Mouse (Mus musculus): ENCODE data around the gene S100a6. TPM values are rescaled to one million over a fixed set of nuclear protein-coding genes. Genes with fewer than 3 reads are reported as not detected.

The S100a6 gene
- polyA plus RNA-seq, 1 experiment from 2014 or later: 5.7 TPM

DNA sequence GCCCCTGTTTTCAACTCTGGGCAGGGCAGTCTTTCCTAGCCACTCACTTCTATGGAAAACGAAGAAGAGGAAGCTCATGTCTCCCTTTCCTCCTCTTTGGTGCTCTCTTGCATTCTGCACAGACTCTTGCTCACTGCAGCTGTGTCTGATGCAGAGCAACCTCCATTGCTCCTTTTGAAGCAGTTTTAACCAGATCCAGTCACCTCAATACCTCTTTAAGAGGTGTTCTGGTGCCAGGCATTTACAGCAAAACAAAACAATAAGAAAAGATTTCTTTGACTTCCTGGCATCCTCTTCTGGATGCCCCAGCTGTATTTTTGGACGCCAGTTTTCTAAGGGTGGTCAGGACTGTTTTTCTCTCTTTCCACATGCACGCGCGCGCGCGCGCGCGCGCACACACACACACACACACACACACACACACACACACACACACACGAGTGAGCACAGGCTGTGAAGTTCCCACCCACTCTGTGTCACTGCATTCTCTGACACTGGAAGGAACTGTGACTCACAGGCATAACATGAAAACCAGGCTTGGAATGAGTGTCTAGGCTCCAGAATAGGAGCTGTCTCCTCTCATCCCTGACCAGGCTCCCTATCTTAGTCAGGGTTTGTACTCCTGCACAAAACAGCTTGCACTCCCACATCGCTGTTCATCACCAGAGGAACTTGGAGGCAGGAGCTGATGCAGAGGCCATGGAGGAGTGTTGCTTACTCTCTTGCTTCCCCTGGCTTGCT lies 25.2 kb upstream of the S100a6 start:
- 75% methylated on average over 14 of the region's 14 CpGs for WGBS (ENCODE audit: insufficient replicate concordance)
- Histone ChIP-seq H3K9me3 (replicated peaks) (no peaks in the 10 kb centered on the region), H3K27ac (no peak overlapping the region), H3K36me3 (no peaks in the 10 kb centered on the region), H3K9ac (no peak overlapping the region), H3K4me2 (no peak overlapping the region), H3K4me3 (no peak overlapping the region), H3K27me3 (replicated peaks) (no peaks in the 10 kb centered on the region), H3K4me1 (no peaks in the 10 kb centered on the region; the same call in 1 of the 2 replicates)
- no peak for ATAC-seq

DNA sequence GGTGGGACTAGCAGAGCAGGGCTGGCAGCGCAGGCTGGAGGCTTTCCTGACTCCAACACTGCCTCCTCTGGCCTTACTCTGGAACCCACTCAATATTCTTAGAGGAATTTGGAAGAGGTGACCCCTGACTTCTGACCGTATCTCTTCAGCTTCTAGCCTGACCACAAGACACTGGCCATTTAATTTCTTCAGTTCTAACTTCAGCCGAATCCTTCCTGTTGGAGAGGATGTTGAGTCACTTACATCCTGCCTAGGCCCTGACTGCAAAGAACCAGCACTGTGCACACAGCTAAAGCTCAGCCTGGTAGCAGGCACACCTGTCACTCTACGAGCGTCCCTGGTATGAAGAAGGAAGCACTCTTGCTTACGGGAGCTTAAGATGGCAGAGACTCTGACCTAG lies 23.3 kb upstream of the S100a6 start:
- 38% methylated on average over 6 of the region's 6 CpGs for WGBS (ENCODE audit: insufficient replicate concordance)

DNA sequence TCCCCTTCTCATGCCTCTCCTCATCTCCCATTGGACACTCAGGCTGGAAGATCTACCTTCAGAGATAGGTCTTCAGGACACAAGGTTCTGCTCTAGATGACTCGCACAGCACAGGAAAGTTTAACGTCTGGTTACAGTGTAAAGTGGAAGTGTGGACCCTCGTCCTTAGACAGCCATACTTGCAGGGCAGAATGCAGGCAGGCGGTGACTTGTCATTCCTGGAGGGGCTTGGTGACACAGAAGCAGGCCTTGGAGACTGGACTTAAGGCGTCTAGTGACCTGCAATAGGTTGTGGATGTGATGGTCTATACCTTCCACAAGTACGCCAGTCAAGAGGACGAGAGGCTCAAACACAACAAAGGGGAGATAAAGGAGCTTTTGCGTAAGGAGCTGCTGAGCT lies 22.7 kb upstream of the S100a6 start, which contains the start of gene S100a2:
Gene S100a2, plus strand, starts transcription at position 301 of the 400 bp plus-strand sequence.
- Histone ChIP-seq H3K9ac (no peak within 1 kb of the TSS), H3K36me3 (no peaks in the 10 kb centered on the region), H3K4me3 (no peak within 1 kb of the TSS), H3K4me2 (no peak within 1 kb of the TSS), H3K27ac (no peak within 1 kb of the TSS), H3K4me1 (no peaks in the 10 kb centered on the region; the same call in 1 of the 2 replicates), H3K9me3 (replicated peaks) (no peaks in the 10 kb centered on the region), H3K27me3 (replicated peaks) (no peaks in the 10 kb centered on the region)
- 60% methylated on average over 8 of the region's 8 CpGs for WGBS (ENCODE audit: insufficient replicate concordance)
- ATAC-seq: no peak

More for the DNA sequence above, 23.3 kb upstream of the S100a6 start:
- H3K4me3 ChIP-seq: no peak overlapping the region
- H3K4me1 ChIP-seq: no peaks in the 10 kb centered on the region; the same call in 1 of the 2 replicates
- no peak for ATAC-seq
- no peaks in the 10 kb centered on the region for H3K36me3 ChIP-seq
- no peak overlapping the region for H3K27ac ChIP-seq
- H3K4me2 ChIP-seq: no peak overlapping the region
- no peaks in the 10 kb centered on the region for H3K9me3 ChIP-seq (replicated peaks)
- no peaks in the 10 kb centered on the region for H3K27me3 ChIP-seq (replicated peaks)
- H3K9ac ChIP-seq: no peak overlapping the region

DNA sequence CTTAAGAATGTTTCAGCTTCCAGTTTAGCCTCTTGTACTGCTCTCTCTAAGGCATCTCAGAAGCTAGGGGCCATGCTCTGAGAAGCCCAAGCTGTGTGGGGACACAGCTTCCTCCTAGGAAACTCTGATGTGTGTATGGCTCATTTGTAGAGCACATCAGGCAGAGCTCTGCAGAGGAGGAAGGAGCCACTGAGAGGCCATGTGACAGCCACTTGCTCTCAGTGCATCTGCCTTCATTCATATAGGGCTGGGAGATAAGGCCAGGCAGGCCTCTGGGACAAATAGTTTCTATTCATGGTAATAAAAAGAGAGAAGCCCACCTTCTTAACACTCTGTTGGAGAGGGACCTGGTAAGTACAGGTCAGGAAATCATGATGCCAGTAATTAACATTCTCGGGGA lies 18.2 kb upstream of the S100a6 start:
- Histone ChIP-seq H3K9ac (no peak overlapping the region), H3K36me3 (no peaks in the 10 kb centered on the region), H3K27me3 (replicated peaks) (no peaks in the 10 kb centered on the region), H3K9me3 (replicated peaks) (no peaks in the 10 kb centered on the region), H3K4me1 (no peaks in the 10 kb centered on the region), H3K4me3 (no peak overlapping the region), H3K4me2 (no peak overlapping the region), H3K27ac (no peak overlapping the region)
- WGBS (ENCODE audit: insufficient replicate concordance): 71% methylated on average over 1 of the region's 1 CpGs
- ATAC-seq: no peak

DNA sequence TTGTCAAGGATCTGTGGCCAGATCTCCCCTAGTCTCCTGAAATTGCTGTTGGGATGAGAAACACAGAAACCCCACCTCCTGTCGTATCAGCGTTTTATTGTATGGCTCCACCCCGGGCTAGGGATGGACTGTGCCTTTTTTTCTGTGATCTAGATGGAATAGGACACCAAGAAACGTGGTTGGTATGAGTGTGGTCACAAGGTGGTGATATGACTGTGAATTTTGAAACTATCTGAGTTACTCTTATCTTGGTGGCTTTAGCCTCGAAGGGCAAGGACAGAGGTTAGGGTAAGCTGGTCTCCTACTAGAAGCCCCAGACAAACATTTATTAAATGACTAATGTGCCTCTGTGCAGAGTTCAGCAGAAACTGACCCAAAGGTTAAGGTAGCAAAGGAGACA lies 17.1 kb upstream of the S100a6 start:
- H3K9ac ChIP-seq: no peak overlapping the region
- H3K4me1 ChIP-seq: no peaks in the 10 kb centered on the region
- no peaks in the 10 kb centered on the region for H3K27me3 ChIP-seq (replicated peaks)
- WGBS (ENCODE audit: insufficient replicate concordance): 42% methylated on average over 5 of the region's 5 CpGs
- no peak overlapping the region for H3K27ac ChIP-seq
- ATAC-seq: no peak
- H3K36me3 ChIP-seq: no peaks in the 10 kb centered on the region
- H3K4me2 ChIP-seq: no peak overlapping the region
- H3K4me3 ChIP-seq: no peak overlapping the region
- H3K9me3 ChIP-seq (replicated peaks): no peaks in the 10 kb centered on the region

DNA sequence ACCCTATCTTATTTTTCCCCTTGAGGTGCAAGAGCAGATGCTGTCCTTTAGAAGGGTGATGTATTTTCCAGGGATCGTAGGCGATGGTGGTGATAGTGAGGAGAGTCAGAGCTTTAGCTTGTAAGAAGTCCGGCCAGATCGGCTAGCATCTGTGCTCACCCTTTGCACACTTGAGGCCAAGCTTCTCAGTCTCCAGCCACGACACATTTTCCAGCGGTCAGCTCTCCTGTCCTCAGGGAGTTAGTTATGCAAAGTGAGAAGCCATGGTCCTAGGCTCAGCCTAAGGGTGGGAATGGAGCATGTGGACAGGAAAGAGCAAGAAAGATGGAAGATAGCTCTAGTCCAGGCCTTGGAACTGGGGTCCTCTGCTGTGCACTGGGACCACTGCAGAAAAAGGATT lies 15.9 kb upstream of the S100a6 start:
- Histone ChIP-seq H3K4me3 (no peak overlapping the region), H3K4me2 (no peak overlapping the region), H3K27ac (no peak overlapping the region), H3K9ac (no peak overlapping the region), H3K9me3 (replicated peaks) (no peaks in the 10 kb centered on the region), H3K27me3 (replicated peaks) (no peaks in the 10 kb centered on the region), H3K36me3 (no peaks in the 10 kb centered on the region), H3K4me1 (no peaks in the 10 kb centered on the region)
- no peak for ATAC-seq
- 81% methylated on average over 6 of the region's 6 CpGs for WGBS (ENCODE audit: insufficient replicate concordance)

DNA sequence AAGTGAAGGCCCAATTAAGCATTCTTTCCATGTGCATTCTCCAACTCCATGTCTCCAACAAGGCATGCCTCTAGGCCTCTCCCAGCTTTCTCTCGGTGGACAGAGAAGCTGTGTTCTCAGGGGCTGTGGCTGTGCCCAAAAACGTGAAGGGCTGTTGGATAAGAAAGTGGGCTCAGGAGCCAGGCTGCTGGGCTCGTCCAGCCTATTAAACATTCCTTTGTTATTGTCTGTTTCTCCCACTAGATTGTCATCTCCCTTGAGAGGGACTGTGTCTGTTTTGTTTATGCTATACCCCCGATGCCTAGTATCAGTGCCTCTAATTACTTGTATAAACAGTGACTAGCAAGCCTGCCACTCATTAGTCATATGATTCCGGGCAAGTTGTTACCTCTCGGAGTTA lies 14.9 kb upstream of the S100a6 start:
- Histone ChIP-seq H3K9ac (no peak overlapping the region), H3K27ac (no peak overlapping the region), H3K9me3 (replicated peaks) (no peaks in the 10 kb centered on the region), H3K36me3 (no peaks in the 10 kb centered on the region), H3K4me2 (no peak overlapping the region), H3K27me3 (replicated peaks) (no peaks in the 10 kb centered on the region), H3K4me1 (no peaks in the 10 kb centered on the region), H3K4me3 (no peak overlapping the region)
- 59% methylated on average over 6 of the region's 6 CpGs for WGBS (ENCODE audit: insufficient replicate concordance)
- no peak for ATAC-seq

DNA sequence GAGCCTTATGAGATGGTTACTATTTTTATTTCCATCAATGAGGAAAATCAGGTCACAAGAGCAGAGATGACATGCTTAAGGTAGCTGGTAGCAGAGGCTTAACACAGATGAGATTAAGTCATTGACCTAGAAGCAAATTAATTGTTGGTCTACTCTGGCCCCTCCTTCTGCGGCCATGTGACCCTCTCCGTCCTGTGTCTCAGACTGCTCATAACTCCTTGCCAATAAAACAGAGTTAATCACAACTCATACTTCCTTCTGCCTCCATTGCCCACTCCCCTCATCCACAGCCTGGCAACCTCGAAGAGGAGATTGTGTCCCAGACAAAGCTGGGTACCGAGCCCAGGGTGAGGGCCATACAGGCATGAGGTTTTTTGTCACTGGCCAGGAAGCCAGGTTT lies 14.5 kb upstream of the S100a6 start:
- no peak for ATAC-seq
- Histone ChIP-seq H3K9ac (no peak overlapping the region), H3K4me3 (no peak overlapping the region), H3K4me1 (0 out of 2 replicates have a peak, but pooled peaks cover under 1% of the 10 kb centered on the region), H3K4me2 (no peak overlapping the region), H3K36me3 (no peaks in the 10 kb centered on the region), H3K27me3 (replicated peaks) (no peaks in the 10 kb centered on the region), H3K27ac (no peak overlapping the region), H3K9me3 (replicated peaks) (no peaks in the 10 kb centered on the region)
- 61% methylated on average over 4 of the region's 4 CpGs for WGBS (ENCODE audit: insufficient replicate concordance)

DNA sequence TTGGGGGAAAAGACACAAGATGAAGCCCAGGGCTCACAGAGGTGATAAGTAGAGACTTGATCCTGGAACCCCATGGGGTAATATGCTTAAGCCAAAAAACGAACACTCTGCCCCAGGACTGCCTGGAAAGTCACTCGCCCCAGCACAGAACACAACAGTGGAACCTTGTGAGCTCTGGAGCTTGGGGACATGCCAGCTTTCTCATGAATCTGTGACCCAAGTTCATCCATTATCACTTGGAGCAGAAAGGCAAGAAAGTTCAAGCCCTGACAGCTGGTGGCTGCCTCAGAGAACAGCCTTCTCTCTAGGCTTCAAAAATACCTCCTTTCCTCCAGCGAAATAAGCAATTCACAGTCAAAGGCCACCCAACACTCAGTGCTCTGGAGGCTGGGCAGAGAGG lies 13.3 kb upstream of the S100a6 start:
- Histone ChIP-seq H3K4me1 (0 out of 2 replicates have a peak, but pooled peaks cover 4% of the 10 kb centered on the region), H3K4me2 (no peak overlapping the region), H3K9ac (no peak overlapping the region), H3K27me3 (replicated peaks) (no peaks in the 10 kb centered on the region), H3K27ac (no peak overlapping the region), H3K36me3 (no peaks in the 10 kb centered on the region), H3K4me3 (no peak overlapping the region), H3K9me3 (replicated peaks) (no peaks in the 10 kb centered on the region)
- no peak for ATAC-seq
- 58% methylated on average over 3 of the region's 3 CpGs for WGBS (ENCODE audit: insufficient replicate concordance)

DNA sequence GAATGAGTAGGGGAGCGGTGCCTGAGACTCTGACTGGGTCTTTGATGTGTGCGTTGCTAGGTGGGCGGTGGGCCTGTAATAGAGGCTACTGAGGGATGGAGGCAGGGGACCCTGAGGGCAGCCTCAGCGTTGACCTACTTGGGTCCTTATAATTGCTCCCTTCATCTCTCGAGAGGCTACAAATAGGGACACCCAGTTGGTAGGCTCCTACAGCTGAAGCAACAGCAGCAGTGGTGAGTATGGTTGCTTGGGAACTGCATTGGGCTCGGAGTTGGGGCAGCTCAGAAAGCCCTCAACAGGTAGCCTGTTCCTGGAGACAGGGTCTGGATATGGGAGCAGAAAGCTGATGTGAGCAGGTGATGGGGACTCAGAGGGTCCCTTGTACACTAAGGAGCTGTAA lies 12.6 kb upstream of the S100a6 start:
- Histone ChIP-seq H3K4me3 (no peak overlapping the region), H3K9me3 (replicated peaks) (no peaks in the 10 kb centered on the region), H3K4me1 (0 out of 2 replicates have a peak, but pooled peaks cover 4% of the 10 kb centered on the region), H3K36me3 (no peaks in the 10 kb centered on the region), H3K27me3 (replicated peaks) (no peaks in the 10 kb centered on the region), H3K27ac (no peak overlapping the region), H3K9ac (no peak overlapping the region), H3K4me2 (no peak overlapping the region)
- 64% methylated on average over 6 of the region's 6 CpGs for WGBS (ENCODE audit: insufficient replicate concordance)
- ATAC-seq: no peak

DNA sequence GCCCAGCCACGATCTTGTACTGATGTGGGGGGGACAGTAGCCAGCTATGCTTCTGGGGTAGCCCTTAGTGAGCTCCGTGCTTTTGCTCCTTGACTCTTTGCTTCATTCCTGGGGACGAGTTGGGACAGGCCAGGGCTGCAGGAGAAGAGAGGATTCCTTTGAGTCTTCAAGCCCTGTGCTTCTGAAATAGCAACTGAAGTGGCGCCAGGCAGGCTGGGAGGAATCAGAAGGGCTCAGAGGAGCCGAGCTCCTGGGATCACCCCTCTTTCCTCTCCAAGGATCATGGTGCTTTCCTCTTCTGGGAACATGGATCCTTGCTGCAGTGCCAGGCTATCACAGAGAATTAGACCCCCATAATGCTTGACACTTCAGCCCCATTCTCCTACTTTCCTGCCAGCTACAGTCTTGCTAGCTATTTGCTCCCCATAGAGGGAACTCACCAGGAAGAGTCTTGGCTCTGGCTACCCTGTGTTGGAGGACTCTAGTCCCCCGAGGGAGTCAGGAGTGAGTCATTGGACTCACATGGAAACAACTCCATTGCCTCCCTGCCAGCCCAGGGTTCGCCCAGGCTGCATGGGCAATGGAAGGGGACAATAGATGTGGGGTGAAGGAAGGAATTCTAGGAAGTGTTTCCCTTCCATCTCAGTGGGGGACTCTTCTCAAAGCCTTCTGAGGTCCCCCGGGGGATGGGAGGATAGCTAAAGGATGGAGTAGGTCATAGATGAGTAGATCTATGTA lies 12.1 kb upstream of the S100a6 start:
- no peak overlapping the region for H3K4me3 ChIP-seq
- no peak overlapping the region for H3K27ac ChIP-seq
- no peak overlapping the region for H3K4me2 ChIP-seq
- WGBS (ENCODE audit: insufficient replicate concordance): 63% methylated on average over 8 of the region's 8 CpGs
- no peak for ATAC-seq
- no peaks in the 10 kb centered on the region for H3K9me3 ChIP-seq (replicated peaks)
- H3K4me1 ChIP-seq: 0 out of 2 replicates have a peak, but pooled peaks cover 4% of the 10 kb centered on the region
- no peaks in the 10 kb centered on the region for H3K27me3 ChIP-seq (replicated peaks)
- H3K9ac ChIP-seq: no peak overlapping the region
- no peaks in the 10 kb centered on the region for H3K36me3 ChIP-seq

DNA sequence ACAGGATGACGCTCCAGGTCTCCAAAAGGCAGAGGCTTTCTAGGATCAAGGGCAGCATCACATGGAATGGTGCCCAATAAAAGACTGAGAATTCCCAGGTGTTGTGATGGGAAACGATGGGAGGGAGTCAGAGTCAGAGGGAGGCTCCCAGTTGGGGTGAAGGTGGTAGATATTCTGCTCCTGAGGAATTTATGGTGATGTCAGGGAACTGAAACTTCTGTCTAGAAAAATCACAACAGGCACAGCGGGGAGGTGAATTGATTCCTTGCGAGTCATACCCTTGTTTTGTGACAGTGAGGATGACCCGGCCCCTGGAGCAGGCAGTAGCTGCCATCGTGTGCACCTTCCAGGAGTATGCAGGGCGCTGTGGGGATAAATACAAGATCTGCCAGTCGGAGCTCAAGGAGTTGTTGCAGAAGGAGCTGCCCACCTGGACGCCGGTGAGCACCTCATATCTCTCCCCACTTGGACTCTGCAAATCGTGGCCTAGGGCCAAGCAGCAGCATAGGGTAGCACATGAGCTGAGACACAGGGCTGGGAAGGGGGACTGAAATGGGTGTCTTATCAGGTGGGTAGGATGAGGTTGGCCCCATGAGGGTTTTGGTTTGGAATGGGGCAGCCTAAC lies 11.1 kb upstream of the S100a6 start, which contains the start of gene Gm42674:
Gene Gm42674, plus strand, starts transcription at position 419 of the 625 bp plus-strand sequence.
- 65% methylated on average over 11 of the region's 11 CpGs for WGBS (ENCODE audit: insufficient replicate concordance)
- no peak within 1 kb of the TSS for H3K9ac ChIP-seq
- no peak within 1 kb of the TSS for H3K4me2 ChIP-seq
- no peak within 1 kb of the TSS for H3K4me3 ChIP-seq
- no peaks in the 10 kb centered on the region for H3K27me3 ChIP-seq (replicated peaks)
- no peak for ATAC-seq
- 0 out of 2 replicates have a peak, but pooled peaks cover 4% of the 10 kb centered on the region for H3K4me1 ChIP-seq
- H3K9me3 ChIP-seq (replicated peaks): no peaks in the 10 kb centered on the region
- H3K36me3 ChIP-seq: no peaks in the 10 kb centered on the region
- no peak within 1 kb of the TSS for H3K27ac ChIP-seq

Measured in liver, embryonic 12.5 days (tissue).